Mouse (Mus musculus) R1 (cell line): ENCODE data around the gene Nfe2l1.
"Not testable (repeated sequence)": the region's sequence is repeated elsewhere in the genome, so short reads cannot be mapped to it uniquely, and the experiment has no call there.

Experiments
- DNase-seq: peaks from one replicate; pipeline ENCODE4 v3.0.0-alpha.2; 2018; ENCODE audit warnings: low read depth, low spot score

Gene Nfe2l1

GRCm38 (mm10) chr11:96821956-96822355 lies 7.8 kb downstream of the Nfe2l1 start:
- no peak for DNase-seq

GRCm38 (mm10) chr11:96818128-96818710 lies 11.5 kb downstream of the Nfe2l1 start:
- DNase-seq = no peak

GRCm38 (mm10) chr11:96816979-96817378 lies 12.8 kb downstream of the Nfe2l1 start:
- no peak for DNase-seq

- no peak for DNase-seq
Observed at GRCm38 (mm10) chr11:96816494-96816893, 13.3 kb downstream of the Nfe2l1 start.

GRCm38 (mm10) chr11:96815895-96816294 lies 13.9 kb downstream of the Nfe2l1 start:
- no peak for DNase-seq

GRCm38 (mm10) chr11:96814443-96814842 lies 15.3 kb downstream of the Nfe2l1 start:
- DNase-seq = no peak

- no peak for DNase-seq
Observed at GRCm38 (mm10) chr11:96813920-96814319, 15.8 kb downstream of the Nfe2l1 start.

GRCm38 (mm10) chr11:96813455-96813854 lies 16.3 kb downstream of the Nfe2l1 start:
- no peak for DNase-seq

- not testable (repeated sequence) for DNase-seq
Observed at GRCm38 (mm10) chr11:96811188-96811587, 18.6 kb downstream of the Nfe2l1 start.

- no peak for DNase-seq
Observed at GRCm38 (mm10) chr11:96809562-96810235, 20.1 kb downstream of the Nfe2l1 start.

- DNase-seq = peak; percentile 70
Observed at GRCm38 (mm10) chr11:96808066-96808465, 21.7 kb downstream of the Nfe2l1 start.

- DNase-seq = no peak
Observed at GRCm38 (mm10) chr11:96805606-96806005, 24.2 kb downstream of the Nfe2l1 start.

GRCm38 (mm10) chr11:96799511-96799910 lies 30.3 kb downstream of the Nfe2l1 start:
- no peak for DNase-seq

- peak; percentile 73 for DNase-seq
Observed at GRCm38 (mm10) chr11:96796586-96796985, 33.2 kb downstream of the Nfe2l1 start.

- peak; percentile 97 for DNase-seq
Observed at GRCm38 (mm10) chr11:96796081-96796480, 33.7 kb downstream of the Nfe2l1 start.

GRCm38 (mm10) chr11:96795491-96795890 lies 34.3 kb downstream of the Nfe2l1 start:
- peak; percentile 60 for DNase-seq

GRCm38 (mm10) chr11:96790681-96791080 lies 39.1 kb downstream of the Nfe2l1 start:
- peak; percentile 85 for DNase-seq

GRCm38 (mm10) chr11:96789990-96790389 lies 39.8 kb downstream of the Nfe2l1 start:
- DNase-seq = peak; percentile 93

- DNase-seq = peak; percentile 95
Observed at GRCm38 (mm10) chr11:96788871-96789795, 40.6 kb downstream of the Nfe2l1 start, which contains the start of gene Cbx1. Gene Cbx1, plus strand, starts transcription at chr11:96789127.

- peak; percentile 86 for DNase-seq
Observed at GRCm38 (mm10) chr11:96786731-96787450, 42.9 kb downstream of the Nfe2l1 start.

GRCm38 (mm10) chr11:96784847-96785246 lies 44.9 kb downstream of the Nfe2l1 start:
- peak; percentile 90 for DNase-seq
